Mouse (Mus musculus) forebrain, embryonic 11.5 days (tissue): Measurements from ENCODE around the gene Chchd1. TPM values are rescaled to one million over a fixed set of nuclear protein-coding genes. Genes with fewer than 3 reads are reported as not detected.
A peak's percentile ranks its signal among the peaks of the same experiment; 100 is the strongest.

Source experiments
- ATAC-seq: fragments of 200-750 bp; cut with Nextera tagmentation; replicated peaks from 2 replicates; pipeline ENCODE4 v1.8.0; 2017; ENCODE audit warnings: moderate TSS enrichment; ENCODE audit not compliant: low FRiP score
- DNase-seq: peaks from one replicate; pipeline ENCODE4 v3.0.0-alpha.2; 2017; ENCODE audit warnings: low spot score
- H3K27ac ChIP-seq: fragments of 300-500 bp; sonication (generic); 2 replicates; pipeline ENCODE4 v1.5.1; 2014; ENCODE audit warnings: low read depth, low read length
- H3K27me3 ChIP-seq: fragments of 300-500 bp; sonication (generic); 2 replicates; pipeline ENCODE4 v1.6.1; 2014; ENCODE audit warnings: mild to moderate bottlenecking, low read length, mixed read lengths; ENCODE audit not compliant: control insufficient read depth, insufficient read depth
- H3K36me3 ChIP-seq: fragments of 300-500 bp; sonication (generic); 2 replicates; pipeline ENCODE4 v1.6.1; 2014; ENCODE audit warnings: mild to moderate bottlenecking, low read length, moderate library complexity, mixed read lengths; ENCODE audit not compliant: control insufficient read depth, insufficient read depth
- H3K4me1 ChIP-seq: fragments of 300-500 bp; sonication (generic); replicated peaks from 2 replicates; pipeline ENCODE4 v1.6.1; 2014; ENCODE audit warnings: low read length, mixed read lengths; ENCODE audit not compliant: control insufficient read depth, insufficient read depth
- H3K4me2 ChIP-seq: fragments of 300-500 bp; sonication (generic); 2 replicates; pipeline ENCODE4 v1.6.1; 2014; ENCODE audit warnings: low read depth, mild to moderate bottlenecking, low read length, moderate library complexity, mixed read lengths; ENCODE audit not compliant: severe bottlenecking
- H3K4me3 ChIP-seq: fragments of 300-500 bp; sonication (generic); 2 replicates; pipeline ENCODE4 v1.5.1; 2014; ENCODE audit warnings: low read depth, low read length
- H3K9ac ChIP-seq: fragments of 300-500 bp; sonication (generic); 2 replicates; pipeline ENCODE4 v1.6.1; 2014; ENCODE audit warnings: low read length
- H3K9me3 ChIP-seq: fragments of 300-500 bp; sonication (generic); 2 replicates; pipeline ENCODE4 v1.6.1; 2016; ENCODE audit warnings: low read length, mixed read lengths; ENCODE audit not compliant: control insufficient read depth
- WGBS: fragments of 180-500 bp; shearing (Covaris S2); extraction: QIAGEN DNeasy Blood & Tissue Kit; methylation state at CpG from one replicate; pipeline ENCODE4 v1.1.7; 2014; 5-methylcytosine and 5-hydroxymethylcytosine counted together
- polyA plus RNA-seq: library from polyadenylated mRNA; unstranded; fragments of >200 nt; fragmentation: Nextera tagmentation; extraction: Ambion mirVana; gene quantifications from 2 replicates; pipeline ENCODE4 v1.2.1, GENCODE M21; 2014

Gene Chchd1
- polyA plus RNA-seq, 1 experiment from 2014 or later, result 256 TPM

DNA sequence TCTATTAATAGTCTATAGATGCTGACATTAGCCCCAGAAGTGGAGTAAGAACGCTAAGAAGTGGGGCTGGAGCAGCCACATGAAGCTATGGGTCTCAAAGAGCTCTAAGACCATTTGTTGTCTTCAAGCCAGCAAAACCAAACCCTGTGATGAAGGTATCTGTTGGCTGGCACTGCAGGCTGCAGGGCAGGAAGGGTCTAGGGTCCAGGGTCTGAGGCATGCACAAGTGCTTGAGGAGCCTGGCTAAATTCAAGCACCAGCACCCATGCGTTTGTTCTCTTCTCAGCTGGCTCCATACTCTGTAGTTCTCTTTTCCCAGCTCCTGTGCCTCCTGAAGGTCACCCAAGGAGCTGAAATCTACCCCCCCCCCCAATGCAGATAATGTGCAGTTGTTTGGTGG lies 32.2 kb downstream of the Chchd1 start:
- Histone ChIP-seq H3K27ac (no peak overlapping the region), H3K4me2 (no peak overlapping the region), H3K36me3 (no peaks in the 10 kb centered on the region; the same call in 1 of the 2 replicates), H3K9me3 (no peaks in the 10 kb centered on the region), H3K9ac (no peak overlapping the region), H3K4me3 (no peak overlapping the region), H3K27me3 (no peaks in the 10 kb centered on the region), H3K4me1 (no peaks in the 10 kb centered on the region)
- ATAC-seq (no peak), DNase-seq (no peak)
- 80% methylated on average over 2 of the region's 2 CpGs for WGBS

DNA sequence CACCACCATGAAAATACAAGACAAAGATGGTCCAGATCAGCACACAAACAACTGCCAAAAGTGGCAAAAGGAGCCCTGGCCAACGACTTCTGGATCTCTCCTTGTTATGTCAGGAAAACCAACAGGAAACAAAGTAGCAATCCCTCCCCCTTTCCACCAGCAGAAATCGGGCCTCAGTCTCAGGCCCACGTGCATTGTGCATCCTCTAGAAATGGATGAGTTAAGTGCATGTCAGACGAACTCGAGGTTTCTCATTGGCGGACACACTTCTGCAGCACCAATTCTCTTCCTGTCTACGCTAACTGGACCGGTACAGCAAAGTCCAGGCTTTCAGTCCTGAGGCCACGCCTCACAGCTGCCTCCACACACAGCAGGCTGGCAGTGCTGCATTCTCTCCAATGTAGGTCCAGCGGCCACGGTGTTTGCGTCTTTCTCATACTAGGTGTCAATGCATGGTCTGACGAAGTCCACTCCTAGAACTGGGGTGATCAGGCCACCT lies 33.1 kb downstream of the Chchd1 start:
- Histone ChIP-seq H3K4me1 (no peaks in the 10 kb centered on the region), H3K27ac (no peak overlapping the region), H3K9ac (no peak overlapping the region), H3K27me3 (no peaks in the 10 kb centered on the region), H3K4me2 (no peak overlapping the region), H3K4me3 (no peak overlapping the region), H3K36me3 (no peaks in the 10 kb centered on the region; the same call in 1 of the 2 replicates), H3K9me3 (no peaks in the 10 kb centered on the region)
- WGBS, result 91% methylated on average over 13 of the region's 13 CpGs
- no peak for DNase-seq
- no peak for ATAC-seq

DNA sequence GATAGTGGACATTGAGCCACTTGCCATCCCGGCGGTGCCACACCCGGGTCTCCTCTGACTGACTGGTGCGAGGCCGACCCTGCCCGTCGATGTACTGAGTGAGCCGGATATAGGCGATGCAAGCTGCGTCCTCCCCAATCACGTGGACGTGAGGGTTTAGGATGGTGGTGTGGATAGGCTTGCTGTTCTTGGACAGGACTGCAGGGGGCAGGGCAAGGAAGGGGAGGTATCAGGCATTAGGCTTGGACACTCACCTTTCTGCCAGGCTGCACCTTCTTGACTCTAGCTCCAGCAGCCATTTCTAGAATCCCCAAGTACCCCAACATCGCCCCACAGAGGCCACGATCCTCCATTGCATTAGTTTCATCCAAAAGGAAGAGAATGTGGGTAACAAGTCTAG lies 34.5 kb downstream of the Chchd1 start:
- no peak overlapping the region for H3K4me3 ChIP-seq
- 38% methylated on average over 14 of the region's 14 CpGs for WGBS

DNA sequence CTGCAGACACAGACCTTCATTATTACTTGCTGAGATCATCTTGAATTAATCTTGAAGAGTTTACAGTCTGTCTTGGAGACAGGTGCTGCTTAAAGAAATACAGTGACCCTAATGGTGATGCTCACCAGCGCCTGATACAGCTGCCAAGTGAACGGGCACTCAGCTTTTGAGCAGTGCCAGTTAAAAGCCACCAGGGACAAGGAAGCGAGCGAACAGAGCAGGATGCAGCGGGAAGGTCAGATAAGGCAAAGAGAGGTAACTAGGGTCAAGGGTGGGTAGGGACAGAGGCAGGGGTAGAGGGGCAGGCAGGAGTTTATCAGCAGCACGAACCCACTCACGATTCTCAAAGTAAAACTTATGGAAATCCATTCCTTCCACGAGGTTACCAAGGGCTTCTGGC lies 35.7 kb downstream of the Chchd1 start:
- ATAC-seq, result no peak
- WGBS, result 94% methylated on average over 8 of the region's 8 CpGs
- no peaks in the 10 kb centered on the region for H3K9me3 ChIP-seq
- H3K9ac ChIP-seq, result no peak overlapping the region
- H3K36me3 ChIP-seq, result no peaks in the 10 kb centered on the region; the same call in 1 of the 2 replicates
- no peak overlapping the region for H3K4me2 ChIP-seq
- H3K4me1 ChIP-seq, result no peaks in the 10 kb centered on the region
- H3K27me3 ChIP-seq, result no peaks in the 10 kb centered on the region
- no peak for DNase-seq
- no peak overlapping the region for H3K4me3 ChIP-seq
- no peak overlapping the region for H3K27ac ChIP-seq

More for the DNA sequence above, 34.5 kb downstream of the Chchd1 start:
- Histone ChIP-seq H3K27me3 (no peaks in the 10 kb centered on the region), H3K4me1 (no peaks in the 10 kb centered on the region), H3K9ac (no peak overlapping the region), H3K9me3 (no peaks in the 10 kb centered on the region), H3K27ac (no peak overlapping the region), H3K4me2 (no peak overlapping the region), H3K36me3 (no peaks in the 10 kb centered on the region; the same call in 1 of the 2 replicates)
- ATAC-seq (no peak), DNase-seq (peak; percentile 64)

DNA sequence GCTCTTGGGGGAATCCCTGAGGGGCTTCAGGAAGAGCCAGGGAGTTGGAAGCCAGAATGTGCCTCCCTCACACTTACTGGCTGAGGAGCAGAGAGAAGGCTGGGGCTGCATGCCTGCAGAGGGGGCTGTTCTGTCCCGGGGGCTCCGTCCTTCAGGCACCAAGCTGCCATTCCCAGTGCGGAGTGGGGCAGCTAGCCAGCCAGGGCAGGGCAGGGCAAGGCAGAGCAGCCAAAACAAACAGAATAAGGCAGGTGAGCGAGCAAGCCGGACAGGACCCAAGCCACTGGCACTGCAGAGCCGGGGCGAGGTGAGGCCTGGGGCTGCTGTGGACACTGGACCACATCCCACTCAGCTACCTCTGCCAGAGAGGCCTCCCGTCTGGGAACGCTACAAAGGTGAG lies 38.5 kb downstream of the Chchd1 start:
- H3K4me1 ChIP-seq, result no peaks in the 10 kb centered on the region
- H3K9me3 ChIP-seq, result no peaks in the 10 kb centered on the region
- 93% methylated on average over 9 of the region's 9 CpGs for WGBS
- ATAC-seq (no peak), DNase-seq (no peak)
- H3K4me2 ChIP-seq, result no peak overlapping the region
- no peak overlapping the region for H3K27ac ChIP-seq
- H3K4me3 ChIP-seq, result no peak overlapping the region
- no peaks in the 10 kb centered on the region for H3K27me3 ChIP-seq
- no peak overlapping the region for H3K9ac ChIP-seq
- no peaks in the 10 kb centered on the region; the same call in 1 of the 2 replicates for H3K36me3 ChIP-seq

DNA sequence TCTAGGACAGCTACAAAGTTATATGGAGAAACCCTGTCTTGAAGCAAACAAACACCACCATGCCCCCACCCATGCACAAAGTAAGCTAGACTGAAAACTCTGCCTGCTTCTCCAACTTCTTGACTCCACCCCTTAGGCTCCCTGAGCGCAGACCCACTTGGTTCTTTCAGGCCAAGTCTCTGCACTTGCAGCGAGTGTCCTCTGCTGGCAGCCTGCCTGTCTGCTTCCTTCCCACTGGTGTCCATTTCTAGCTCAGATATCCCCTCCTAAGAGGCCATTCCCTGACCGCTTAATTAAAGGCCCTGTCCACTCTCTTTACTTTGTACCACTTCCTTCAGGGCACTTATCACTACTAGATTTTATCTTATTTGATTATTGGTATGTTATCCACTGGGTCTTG lies 40.8 kb downstream of the Chchd1 start:
- no peak overlapping the region for H3K27ac ChIP-seq
- ATAC-seq (no peak), DNase-seq (no peak)
- no peak overlapping the region for H3K4me2 ChIP-seq
- H3K9ac ChIP-seq, result no peak overlapping the region
- no peak overlapping the region for H3K4me3 ChIP-seq
- no peaks in the 10 kb centered on the region; the same call in 1 of the 2 replicates for H3K36me3 ChIP-seq
- 87% methylated on average over 3 of the region's 3 CpGs for WGBS
- H3K4me1 ChIP-seq, result no peaks in the 10 kb centered on the region
- H3K9me3 ChIP-seq, result no peaks in the 10 kb centered on the region
- no peaks in the 10 kb centered on the region for H3K27me3 ChIP-seq

DNA sequence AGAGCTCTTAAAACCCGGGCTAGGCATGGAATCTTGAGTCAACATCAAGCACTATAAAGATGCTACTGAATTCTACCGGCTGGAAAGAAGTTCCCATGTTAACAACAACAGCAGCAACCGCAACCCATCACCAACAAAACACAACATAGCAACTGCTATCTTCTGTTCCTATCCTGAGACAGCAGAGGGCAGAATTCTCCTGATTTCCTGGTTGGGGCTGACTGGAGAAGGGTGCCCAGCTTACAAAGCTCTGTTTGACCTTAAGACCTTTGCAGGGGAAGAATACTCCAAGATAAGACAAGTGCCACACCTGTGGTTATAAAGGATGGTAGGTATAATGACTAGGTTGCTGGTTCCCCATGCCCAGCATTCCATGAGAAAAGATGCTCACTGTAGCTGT lies 44.1 kb downstream of the Chchd1 start:
- Histone ChIP-seq H3K36me3 (no peaks in the 10 kb centered on the region; the same call in 1 of the 2 replicates), H3K9me3 (no peaks in the 10 kb centered on the region), H3K27ac (no peak overlapping the region), H3K27me3 (no peaks in the 10 kb centered on the region), H3K9ac (no peak overlapping the region), H3K4me3 (no peak overlapping the region), H3K4me2 (no peak overlapping the region), H3K4me1 (no peaks in the 10 kb centered on the region)
- DNase-seq (no peak), ATAC-seq (no peak)
- 88% methylated on average over 3 of the region's 3 CpGs for WGBS

DNA sequence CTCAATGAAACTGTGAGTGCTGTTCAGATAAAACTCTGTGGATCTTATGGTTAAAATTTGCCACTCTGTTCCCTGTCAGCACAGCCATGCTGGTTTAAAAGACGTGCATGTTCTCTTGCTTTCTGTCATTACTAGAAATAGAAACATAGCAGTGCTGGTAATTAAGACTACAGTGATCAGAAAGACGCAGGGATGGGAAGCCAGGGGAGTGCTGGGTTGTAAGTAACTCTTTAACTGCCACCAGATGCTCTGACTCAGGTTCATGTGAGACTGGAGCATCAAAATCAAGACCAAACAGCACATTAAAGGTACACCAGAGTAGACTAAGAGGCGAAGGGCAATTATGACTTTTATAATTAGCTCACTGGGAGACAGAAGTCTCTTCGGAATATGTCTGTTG lies 45.6 kb downstream of the Chchd1 start:
- 88% methylated on average over 4 of the region's 4 CpGs for WGBS
- no peak overlapping the region for H3K4me3 ChIP-seq
- no peaks in the 10 kb centered on the region for H3K27me3 ChIP-seq
- ATAC-seq (no peak), DNase-seq (no peak)
- H3K4me1 ChIP-seq, result no peaks in the 10 kb centered on the region
- no peak overlapping the region for H3K9ac ChIP-seq
- no peaks in the 10 kb centered on the region for H3K9me3 ChIP-seq
- H3K4me2 ChIP-seq, result no peak overlapping the region
- H3K27ac ChIP-seq, result no peak overlapping the region
- no peaks in the 10 kb centered on the region; the same call in 1 of the 2 replicates for H3K36me3 ChIP-seq

DNA sequence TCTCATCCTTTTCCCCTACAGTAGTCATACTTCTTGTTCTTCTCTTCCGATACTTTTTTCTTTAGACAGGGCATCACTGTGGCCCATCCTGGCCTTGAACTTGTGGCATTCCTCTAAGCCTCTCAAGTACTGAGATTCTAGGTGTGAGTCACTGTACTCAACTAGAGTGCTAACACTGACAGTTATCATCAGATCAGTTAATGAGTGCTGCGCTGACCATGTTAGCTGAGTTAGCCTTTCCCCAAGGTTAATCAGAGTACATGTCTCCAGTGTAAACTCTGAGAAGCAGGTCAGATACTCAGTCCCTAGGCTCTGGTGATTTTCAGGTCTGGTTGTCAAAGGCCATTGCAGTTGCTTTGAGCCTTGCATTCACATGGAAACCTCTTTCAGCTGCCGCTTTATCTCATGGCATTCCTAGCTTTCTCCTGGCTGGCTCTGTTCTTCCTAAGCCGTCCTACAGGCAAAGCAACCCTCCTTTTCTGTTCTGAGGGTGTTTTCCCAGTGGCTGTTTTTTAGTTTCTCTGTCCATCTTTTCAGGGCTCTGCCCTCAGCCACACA lies 46.8 kb downstream of the Chchd1 start:
- WGBS, result 88% methylated on average over 4 of the region's 4 CpGs
- H3K4me1 ChIP-seq, result no peaks in the 10 kb centered on the region
- H3K27me3 ChIP-seq, result no peaks in the 10 kb centered on the region
- no peak overlapping the region for H3K27ac ChIP-seq
- DNase-seq, result no peak
- no peak overlapping the region for H3K4me3 ChIP-seq
- H3K9ac ChIP-seq, result no peak overlapping the region
- H3K4me2 ChIP-seq, result no peak overlapping the region
- no peaks in the 10 kb centered on the region for H3K36me3 ChIP-seq
- no peaks in the 10 kb centered on the region for H3K9me3 ChIP-seq
- no peak for ATAC-seq
